ENCODE assay signal across 25 mouse cellular contexts in genomic region chr5:97839271-97839923, GRCm38 (mm10).
"Had no signal": no experiment of that assay in that cellular context is flagged by ENCODE, and none has a peak within 500 bp of the region (broad histone marks: within the 10 kb centered on the region; RNA-seq: fewer than 3 reads in every experiment).

No protein-coding gene starts in this region.

- H3K9me3 ChIP-seq: heart, embryonic 13.5 days; heart, embryonic 15.5 days; hindbrain, embryonic 13.5 days; hindbrain, embryonic 15.5 days; kidney, embryonic 15.5 days; limb, embryonic 13.5 days; limb, embryonic 15.5 days; liver, embryonic 12.5 days had no signal

- H3K4me3 ChIP-seq: gastrocnemius, adult 2 months; heart, adult 2 months; heart, embryonic 13.5 days; heart, embryonic 15.5 days; hindbrain, embryonic 13.5 days; hindbrain, embryonic 15.5 days; kidney, embryonic 15.5 days; limb, embryonic 13.5 days; limb, embryonic 15.5 days; liver, embryonic 12.5 days had no signal

- H3K27me3 ChIP-seq: heart, embryonic 13.5 days; heart, embryonic 15.5 days; hindbrain, embryonic 13.5 days; hindbrain, embryonic 15.5 days; kidney, embryonic 15.5 days; limb, embryonic 13.5 days; limb, embryonic 15.5 days; liver, embryonic 12.5 days had no signal

- H3K27ac ChIP-seq: gastrocnemius, adult 2 months; heart, adult 2 months; heart, embryonic 13.5 days; heart, embryonic 15.5 days; hindbrain, embryonic 13.5 days; hindbrain, embryonic 15.5 days; hindbrain, postnatal 0 days; kidney, embryonic 15.5 days; kidney, postnatal 0 days; limb, embryonic 13.5 days; limb, embryonic 15.5 days; liver, embryonic 12.5 days; liver, embryonic 14.5 days had no signal

- H3K36me3 ChIP-seq: heart, embryonic 13.5 days; heart, embryonic 15.5 days; hindbrain, embryonic 13.5 days; hindbrain, embryonic 15.5 days; kidney, embryonic 15.5 days; limb, embryonic 13.5 days; limb, embryonic 15.5 days; liver, embryonic 12.5 days had no signal

- H3K4me2 ChIP-seq: heart, embryonic 11.5 days; heart, embryonic 13.5 days; heart, embryonic 15.5 days; hindbrain, embryonic 13.5 days; hindbrain, embryonic 15.5 days; kidney, embryonic 15.5 days; limb, embryonic 13.5 days; limb, embryonic 15.5 days; liver, embryonic 12.5 days had no signal

- DNase-seq: gastrocnemius, adult 2 months; gastrocnemius, postnatal 10 days; gastrocnemius, postnatal 25 days; heart, adult 2 months; heart, postnatal 14 days; heart, postnatal 36 days; kidney, adult 11 months; kidney, adult 2 months; kidney, adult 9 months; kidney, postnatal 14 days; kidney, postnatal 36 days; left cerebral cortex, postnatal 4 days had no signal

- ATAC-seq: hindbrain, postnatal 0 days; intestine, embryonic 16.5 days; liver, embryonic 12.5 days had no signal

- H3K4me1 ChIP-seq: heart, embryonic 13.5 days; hindbrain, embryonic 13.5 days; hindbrain, embryonic 15.5 days; kidney, embryonic 15.5 days; limb, embryonic 13.5 days; limb, embryonic 15.5 days; liver, embryonic 12.5 days had no signal

- H3K9ac ChIP-seq: heart, embryonic 13.5 days; heart, embryonic 15.5 days; hindbrain, embryonic 13.5 days; hindbrain, embryonic 15.5 days; kidney, embryonic 15.5 days; limb, embryonic 13.5 days; limb, embryonic 15.5 days; liver, embryonic 12.5 days; liver, embryonic 14.5 days had no signal
